Mouse (Mus musculus) stomach, postnatal 0 days (tissue): ENCODE data around the gene Scnn1b. TPM values are rescaled to one million over a fixed set of nuclear protein-coding genes. Genes with fewer than 3 reads are reported as not detected.

Experiments used
- ATAC-seq: fragments of 200-750 bp; cut with Nextera tagmentation; 2 replicates; pipeline ENCODE4 v1.8.0; 2017; ENCODE audit not compliant: low FRiP score, low TSS enrichment
- DNase-seq: peaks from one replicate; pipeline ENCODE4 v3.0.0-alpha.2; 2016; ENCODE audit warnings: low spot score
- H3K27ac ChIP-seq: fragments of 300-500 bp; sonication (generic); replicated peaks from 2 replicates; pipeline ENCODE4 v1.5.1; 2014; ENCODE audit warnings: mild to moderate bottlenecking, control low read depth
- H3K27me3 ChIP-seq: fragments of 300-500 bp; sonication (generic); 2 replicates; pipeline ENCODE4 v1.6.1; 2014; ENCODE audit warnings: low read length; ENCODE audit not compliant: control insufficient read depth, insufficient read depth
- H3K36me3 ChIP-seq: fragments of 300-500 bp; sonication (generic); 2 replicates; pipeline ENCODE4 v1.6.1; 2014; ENCODE audit warnings: low read length, mixed read lengths; ENCODE audit not compliant: control insufficient read depth, insufficient read depth
- H3K4me1 ChIP-seq: fragments of 300-500 bp; sonication (generic); replicated peaks from 2 replicates; pipeline ENCODE4 v1.6.1; 2014; ENCODE audit warnings: antibody characterized with exemption; ENCODE audit not compliant: control insufficient read depth, insufficient read depth
- H3K4me2 ChIP-seq: fragments of 300-500 bp; sonication (generic); replicated peaks from 2 replicates; pipeline ENCODE4 v1.6.1; 2014; ENCODE audit warnings: low read depth, mild to moderate bottlenecking, control low read depth, moderate library complexity
- H3K4me3 ChIP-seq: fragments of 300-500 bp; sonication (generic); 2 replicates; pipeline ENCODE4 v1.5.1; 2014; ENCODE audit warnings: low read depth, low read length, control low read depth
- H3K9ac ChIP-seq: fragments of 300-500 bp; sonication (generic); 2 replicates; pipeline ENCODE4 v1.6.1; 2014; ENCODE audit warnings: mild to moderate bottlenecking, low read length, control low read depth, mixed read lengths
- H3K9me3 ChIP-seq: fragments of 300-500 bp; sonication (generic); 2 replicates; pipeline ENCODE4 v1.6.1; 2016; ENCODE audit warnings: low read length; ENCODE audit not compliant: control insufficient read depth
- CTCF ChIP-seq: IDR thresholded peaks from 2 replicates; pipeline ENCODE4 v1.5.1; 2016; ENCODE audit warnings: antibody characterized with exemption, low read depth, mild to moderate bottlenecking, moderate library complexity
- EP300 ChIP-seq: optimal IDR thresholded peaks from 2 replicates; pipeline ENCODE3; 2016; ENCODE audit warnings: antibody characterized with exemption
- WGBS: fragments of 180-500 bp; shearing (Covaris S2); extraction: QIAGEN DNeasy Blood & Tissue Kit; methylation state at CpG from one replicate; pipeline ENCODE4 v1.1.7; 2014; 5-methylcytosine and 5-hydroxymethylcytosine counted together
- polyA plus RNA-seq: library from polyadenylated mRNA; unstranded; fragments of >200 nt; fragmentation: Nextera tagmentation; extraction: Ambion mirVana; gene quantifications from 2 replicates; pipeline ENCODE4 v1.2.1, GENCODE M21; 2015

Gene Scnn1b
- polyA plus RNA-seq, 1 experiment from 2014 or later: 10.1 TPM

- Histone ChIP-seq H3K4me2 (no peak overlapping the region), H3K9me3 (no peaks in the 10 kb centered on the region), H3K27ac (no peak overlapping the region), H3K4me3 (no peak overlapping the region), H3K36me3 (no peaks in the 10 kb centered on the region), H3K4me1 (no peaks in the 10 kb centered on the region), H3K9ac (no peak overlapping the region), H3K27me3 (no peaks in the 10 kb centered on the region)
- DNase-seq (no peak), ATAC-seq (no peak)
- 16% methylated on average over 7 of the region's 7 CpGs for WGBS
- TF ChIP-seq CTCF (no peak), EP300 (no peak)
These were observed 35.1 kb downstream of the Scnn1b start for GRCm38 (mm10) chr7:121899940-121900339.

- no peaks in the 10 kb centered on the region for H3K9me3 ChIP-seq
- H3K4me3 ChIP-seq: no peak overlapping the region
- no peaks in the 10 kb centered on the region for H3K36me3 ChIP-seq
- no peak overlapping the region for H3K27ac ChIP-seq
- no peak overlapping the region for H3K9ac ChIP-seq
- no peak overlapping the region for H3K4me2 ChIP-seq
- peaks cover 2% of the 10 kb centered on the region; the same call in 1 of the 2 replicates for H3K4me1 ChIP-seq
- H3K27me3 ChIP-seq: no peaks in the 10 kb centered on the region
- TF ChIP-seq CTCF: no peak
- TF ChIP-seq EP300: no peak
- WGBS: 29% methylated on average over 8 of the region's 8 CpGs
- DNase-seq: no peak
- no peak; the same call in 1 of the 2 replicates for ATAC-seq
These were observed 38.0 kb downstream of the Scnn1b start for GRCm38 (mm10) chr7:121902757-121903411.

- Histone ChIP-seq H3K9ac (no peak overlapping the region), H3K27me3 (no peaks in the 10 kb centered on the region), H3K9me3 (no peaks in the 10 kb centered on the region), H3K4me3 (no peak overlapping the region), H3K4me1 (peaks cover 2% of the 10 kb centered on the region; the same call in 1 of the 2 replicates), H3K36me3 (no peaks in the 10 kb centered on the region), H3K4me2 (no peak overlapping the region), H3K27ac (no peak overlapping the region)
- ATAC-seq (peak; percentile 45), DNase-seq (no peak)
- TF ChIP-seq CTCF (no peak), EP300 (no peak)
- 33% methylated on average over 4 of the region's 4 CpGs for WGBS
These were observed 42.0 kb downstream of the Scnn1b start for GRCm38 (mm10) chr7:121906879-121907278.

DNA sequence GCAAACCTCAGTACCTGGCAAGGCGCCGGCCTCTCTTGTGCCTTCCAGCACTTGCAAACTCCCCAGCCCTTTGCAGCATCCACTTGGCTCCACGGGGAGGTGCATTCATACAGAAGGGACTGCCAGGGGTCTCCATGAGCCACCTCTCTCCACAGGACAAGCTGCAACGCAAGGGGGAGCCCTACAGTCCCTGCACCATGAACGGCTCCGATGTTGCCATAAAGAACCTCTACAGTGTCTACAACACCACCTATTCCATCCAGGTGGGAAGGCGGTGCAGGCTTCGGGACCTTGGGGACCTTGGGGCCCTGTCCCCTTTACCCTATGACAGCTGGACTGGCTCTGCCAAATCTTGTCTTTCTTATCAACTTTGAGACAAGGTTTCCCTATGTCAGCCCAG, 47.4 kb downstream of the Scnn1b start:
- TF ChIP-seq CTCF (no peak), EP300 (no peak)
- H3K4me1 ChIP-seq: no peaks in the 10 kb centered on the region

DNA sequence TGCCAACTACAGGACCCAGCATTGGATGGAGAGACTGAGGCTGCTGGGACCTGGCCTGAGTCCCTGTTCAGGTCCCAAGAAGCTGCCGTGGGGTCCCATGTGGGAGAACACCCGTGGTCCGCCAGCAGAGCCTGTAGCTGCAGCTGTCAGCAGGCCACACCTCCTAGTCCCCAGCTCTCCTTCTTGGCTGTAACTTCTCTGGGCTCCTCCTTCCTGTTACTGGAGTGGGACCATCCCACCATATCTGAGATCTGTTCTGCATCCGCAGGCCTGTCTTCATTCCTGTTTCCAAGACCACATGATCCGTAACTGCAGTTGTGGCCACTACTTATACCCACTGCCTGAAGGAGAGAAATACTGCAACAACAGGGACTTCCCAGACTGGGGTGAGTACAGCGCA, 49.1 kb downstream of the Scnn1b start:
- no peak for TF ChIP-seq CTCF
- TF ChIP-seq EP300: no peak
- WGBS: 50% methylated on average over 6 of the region's 6 CpGs
- ATAC-seq: no peak; the same call in 1 of the 2 replicates
- Histone ChIP-seq H3K27ac (no peak overlapping the region), H3K4me1 (no peaks in the 10 kb centered on the region), H3K27me3 (no peaks in the 10 kb centered on the region), H3K4me2 (no peak overlapping the region), H3K36me3 (no peaks in the 10 kb centered on the region), H3K4me3 (no peak overlapping the region), H3K9me3 (no peaks in the 10 kb centered on the region), H3K9ac (no peak overlapping the region)
- DNase-seq: no peak

More for the DNA sequence above, 47.4 kb downstream of the Scnn1b start:
- Histone ChIP-seq H3K9me3 (no peaks in the 10 kb centered on the region), H3K4me3 (no peak overlapping the region), H3K36me3 (no peaks in the 10 kb centered on the region), H3K9ac (no peak overlapping the region), H3K4me2 (no peak overlapping the region), H3K27me3 (no peaks in the 10 kb centered on the region), H3K27ac (no peak overlapping the region)
- DNase-seq (no peak), ATAC-seq (no peak)
- WGBS: 69% methylated on average over 8 of the region's 8 CpGs

GRCm38 (mm10) chr7:121924361-121924760, 59.5 kb downstream of the Scnn1b start:
- no peaks in the 10 kb centered on the region for H3K9me3 ChIP-seq

More at GRCm38 (mm10) chr7:121924361-121924760, 59.5 kb downstream of the Scnn1b start:
- Histone ChIP-seq H3K27me3 (no peaks in the 10 kb centered on the region), H3K4me2 (no peak overlapping the region), H3K4me1 (no peaks in the 10 kb centered on the region), H3K36me3 (no peaks in the 10 kb centered on the region; the same call in 1 of the 2 replicates), H3K4me3 (no peak overlapping the region), H3K9ac (no peak overlapping the region), H3K27ac (no peak overlapping the region)
- ATAC-seq (no peak), DNase-seq (no peak)
- 97% methylated on average over 7 of the region's 7 CpGs for WGBS
- TF ChIP-seq EP300 (no peak), CTCF (no peak)
